ENCODE assay signal across 8 mouse cellular contexts in the genomic region with DNA sequence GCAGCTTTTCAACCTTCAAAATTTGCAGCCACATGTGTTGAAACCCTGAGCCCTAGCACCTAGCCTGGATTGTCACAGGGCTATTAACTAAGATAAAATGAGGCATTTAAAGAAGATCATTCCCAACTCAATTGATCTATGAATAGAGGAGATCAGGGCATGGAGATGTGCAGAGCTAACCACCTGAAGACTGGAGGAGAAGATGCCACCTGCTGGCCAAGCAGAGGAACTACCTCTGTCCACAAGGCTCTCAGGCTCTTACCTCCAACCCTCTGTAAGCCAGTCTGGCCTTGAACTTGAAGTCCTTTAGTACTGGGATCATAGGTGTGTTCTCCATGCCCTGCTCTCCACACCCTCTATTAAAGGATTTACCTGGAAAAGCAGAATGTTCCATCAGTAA. TPM values are rescaled to one million over a fixed set of nuclear protein-coding genes. Genes with fewer than 3 reads are reported as not detected.
A peak's percentile ranks its signal among the peaks of the same experiment; 100 is the strongest.
DNase-seq lines count a peak whose midpoint lies in the region; ATAC-seq lines count a peak whose summit lies in the region.

No protein-coding gene starts in this region.

- H3K36me3 ChIP-seq in forebrain, embryonic 14.5 days (ENCODE audit: control insufficient read depth, insufficient read depth, low read length), result no peaks in the 10 kb centered on the region
- H3K36me3 ChIP-seq in forebrain, embryonic 16.5 days (ENCODE audit: control insufficient read depth, insufficient read depth), result no peaks in the 10 kb centered on the region

- no peak overlapping the region for H3K4me2 ChIP-seq in forebrain, embryonic 14.5 days (ENCODE audit: low read length)
- no peak overlapping the region for H3K4me2 ChIP-seq in forebrain, embryonic 16.5 days (ENCODE audit: low read length)

- H3K9me3 ChIP-seq in forebrain, embryonic 14.5 days (replicated peaks; ENCODE audit: control insufficient read depth, low read length), result no peaks in the 10 kb centered on the region
- H3K9me3 ChIP-seq in forebrain, embryonic 16.5 days (ENCODE audit: control insufficient read depth, low read length), result no peaks in the 10 kb centered on the region

- H3K27me3 ChIP-seq in forebrain, embryonic 14.5 days (replicated peaks; ENCODE audit: control insufficient read depth, insufficient read depth, low read length), result no peaks in the 10 kb centered on the region
- no peaks in the 10 kb centered on the region for H3K27me3 ChIP-seq in forebrain, embryonic 16.5 days (replicated peaks; ENCODE audit: control insufficient read depth, insufficient read depth, low read length)

- no peak overlapping the region for H3K4me3 ChIP-seq in forebrain, embryonic 14.5 days (ENCODE audit: low read depth, low read length)
- no peak overlapping the region for H3K4me3 ChIP-seq in forebrain, embryonic 16.5 days (replicated peaks; ENCODE audit: low read length)

- peak; percentile 13 for DNase-seq in forebrain, embryonic 14.5 days (ENCODE audit: low spot score)
- DNase-seq in urinary bladder, adult 18-20 months (ENCODE audit: low spot score in 2 of 2), result peak; percentile 22 to 24
- DNase-seq in urinary bladder, postnatal 10 days (ENCODE audit: low spot score), result no peak
- DNase-seq in cerebellum, postnatal 25 days, result peak; percentile 46 to 63
- DNase-seq in induced T-regulatory cell, adult 2 months (ENCODE audit: low read depth), result peak; percentile 82
- DNase-seq in lung, adult 18-20 months, result peak; percentile 27 to 53
- DNase-seq in spleen, postnatal 36 days (ENCODE audit: low spot score in 2 of 2), result peak; percentile 36 to 59

- H3K4me1 ChIP-seq in forebrain, embryonic 14.5 days (ENCODE audit: control insufficient read depth, insufficient read depth, low read length), result no peaks in the 10 kb centered on the region
- H3K4me1 ChIP-seq in forebrain, embryonic 16.5 days (replicated peaks; ENCODE audit: control insufficient read depth, insufficient read depth, low read length), result no peaks in the 10 kb centered on the region

- no peak for ATAC-seq in forebrain, embryonic 14.5 days
- no peak for ATAC-seq in forebrain, embryonic 16.5 days

- no peak overlapping the region for H3K9ac ChIP-seq in forebrain, embryonic 14.5 days (ENCODE audit: low read length)
- no peak overlapping the region for H3K9ac ChIP-seq in forebrain, embryonic 16.5 days (replicated peaks; ENCODE audit: low read depth, low read length)

- no peak overlapping the region for H3K27ac ChIP-seq in forebrain, embryonic 14.5 days (ENCODE audit: low read depth, low read length)
- H3K27ac ChIP-seq in forebrain, embryonic 16.5 days (ENCODE audit: low read length), result no peak overlapping the region

RNA-seq across cellular contexts. Expression of a gene that starts 11.9 kb away (rescaled TPM):
- polyA plus RNA-seq in forebrain, embryonic 14.5 days (2014; fragmentation: Nextera tagmentation; extraction: Ambion mirVana), result 3.0 and 4.5 TPM in 2 replicates
- polyA plus RNA-seq in forebrain, embryonic 16.5 days (2015; fragmentation: Nextera tagmentation; extraction: Ambion mirVana), result 5.0 and 5.8 TPM in 2 replicates

RNA-seq across cellular contexts. Expression of a gene that starts 51.3 kb away (rescaled TPM):
- 0.30 TPM in 2 replicates for polyA plus RNA-seq in forebrain, embryonic 14.5 days (2014; fragmentation: Nextera tagmentation; extraction: Ambion mirVana)
- polyA plus RNA-seq in forebrain, embryonic 16.5 days (2015; fragmentation: Nextera tagmentation; extraction: Ambion mirVana), result 0.44 TPM in 1 of 2 replicates, not detected in the other
